Mouse (Mus musculus) cerebellum, postnatal 14 days (tissue): Measurements from ENCODE around the gene Echdc3.

Experiments used
- DNase-seq, 2 experiments: peaks; one replicate each; pipeline ENCODE4 v3.0.0; 2021; ENCODE audit warnings: mixed read lengths in 2 of 2

The Echdc3 gene

DNA sequence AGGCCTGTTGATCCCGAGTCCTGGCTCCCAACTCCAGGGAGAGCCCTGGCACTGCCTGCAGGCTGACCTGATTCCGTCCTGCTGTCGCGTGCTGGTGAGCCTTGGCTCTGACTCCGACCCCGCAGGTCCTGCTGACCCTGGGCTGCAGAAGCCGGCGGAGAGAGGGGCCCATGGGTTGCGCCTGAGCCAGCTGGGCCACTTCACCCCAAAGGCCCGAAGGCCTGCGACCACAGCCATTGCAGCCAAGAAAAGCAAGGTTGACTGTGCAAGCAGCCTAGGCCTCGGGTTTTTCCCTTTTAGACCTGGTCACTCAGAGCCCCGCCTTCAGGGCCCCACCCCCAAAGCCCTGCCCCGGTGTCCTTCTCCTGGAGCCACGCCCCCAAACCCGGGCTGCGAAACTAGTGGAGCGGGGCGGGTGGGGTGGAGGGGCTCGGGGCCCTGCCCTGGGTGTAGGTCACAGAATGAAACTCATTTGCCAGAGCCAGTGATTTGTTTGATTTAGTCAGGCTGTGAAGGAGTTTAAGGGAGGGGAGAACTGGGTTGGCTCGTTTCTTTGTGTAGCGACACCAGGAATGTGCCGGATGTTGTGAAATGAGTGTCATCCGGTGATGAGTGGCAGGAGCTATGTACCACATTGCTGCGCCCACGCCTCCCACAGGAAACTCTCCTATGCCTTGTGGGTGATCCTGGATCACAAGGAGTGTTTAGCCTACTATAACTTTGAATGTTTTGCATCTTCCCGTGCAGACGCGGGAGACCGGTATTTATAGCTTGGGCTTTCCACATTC is at the start of gene Echdc3:
Echdc3 (minus strand) TSS at position 310 of the 788 bp plus-strand sequence.
- peak; percentile 85 to 86 for DNase-seq

DNA sequence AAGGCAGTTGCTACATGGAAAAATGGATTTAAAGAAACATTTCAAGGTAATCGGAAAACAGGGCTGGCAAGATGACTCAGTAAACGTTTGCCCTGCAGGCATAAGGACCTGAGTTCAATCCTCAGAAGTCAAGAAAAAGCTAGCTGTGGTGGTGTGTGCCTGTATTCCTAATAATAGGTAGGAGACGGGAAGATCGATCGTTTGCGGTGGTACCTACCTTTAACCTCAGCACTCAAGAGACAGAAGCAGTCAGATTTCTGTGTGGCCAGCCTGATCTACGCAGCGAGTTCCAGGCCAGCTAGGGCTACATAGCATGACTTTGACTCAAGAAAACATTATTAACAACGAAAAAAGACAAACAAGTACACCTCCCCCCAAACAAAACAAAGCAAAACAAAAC is 48.9 kb upstream of the Echdc3 start:
- DNase-seq = no peak

DNA sequence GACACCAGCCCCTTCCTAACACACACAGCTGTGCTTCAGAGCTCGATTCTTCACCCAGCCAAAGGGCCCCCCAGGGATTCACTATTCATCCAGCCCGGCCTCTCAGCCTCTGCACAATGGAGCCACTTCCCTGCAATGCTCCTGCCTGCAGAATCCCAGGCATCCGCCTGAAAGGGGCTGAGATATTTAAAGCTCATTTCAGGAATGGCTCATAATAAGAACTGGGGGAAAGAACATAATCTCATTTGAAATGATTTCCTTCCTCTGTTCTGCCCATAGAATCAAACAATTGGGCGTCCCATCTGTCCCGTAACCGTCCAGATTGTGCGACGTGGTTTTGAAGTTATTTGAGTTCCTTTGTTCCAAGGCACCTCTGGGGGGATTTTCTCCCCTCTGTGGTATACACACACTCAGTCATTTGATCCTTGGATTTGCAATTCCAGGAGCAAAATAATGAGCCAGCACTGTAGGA is 48.4 kb upstream of the Echdc3 start:
- no peak for DNase-seq

DNA sequence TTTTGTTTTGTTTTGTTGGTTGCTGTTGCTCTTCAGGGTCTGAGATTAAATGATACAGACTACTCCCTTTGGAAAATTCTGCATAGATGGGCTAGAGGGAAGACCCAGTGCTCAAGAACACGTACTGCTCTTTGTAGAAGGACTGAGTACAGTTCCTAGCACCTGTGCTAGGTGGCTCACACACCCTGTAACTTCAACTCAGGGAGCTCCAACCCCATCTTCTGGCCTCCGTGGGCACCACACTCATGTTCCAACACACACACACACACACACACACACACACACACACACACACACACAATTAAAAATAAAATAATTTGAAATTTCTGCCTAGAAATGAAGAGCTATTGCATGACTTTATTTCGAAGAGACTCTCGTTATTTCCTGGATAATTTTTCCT is 47.8 kb upstream of the Echdc3 start:
- no peak for DNase-seq

DNA sequence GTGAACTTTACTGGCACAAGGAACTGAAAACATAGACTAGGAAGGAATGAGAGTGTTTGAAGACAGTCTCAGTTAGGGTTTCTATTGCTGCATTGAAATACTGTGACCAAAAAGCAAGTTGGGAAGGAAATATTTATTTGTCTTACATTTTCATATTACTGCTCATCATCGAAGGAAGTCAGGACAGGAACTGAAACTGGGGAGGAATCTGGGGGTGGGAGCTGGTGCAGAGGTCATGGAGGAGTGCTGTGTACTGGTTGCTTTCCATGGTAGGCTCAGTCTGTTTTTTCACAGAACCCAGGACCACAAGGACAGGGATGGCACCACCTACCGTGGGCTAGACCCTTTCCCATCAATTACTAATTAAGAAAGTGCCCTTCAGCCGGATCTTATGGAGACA is 46.3 kb upstream of the Echdc3 start:
- no peak for DNase-seq

GRCm38 (mm10) chr2:6258026-6258425 is 45.2 kb upstream of the Echdc3 start:
- DNase-seq = no peak

- no peak for DNase-seq
Observed at GRCm38 (mm10) chr2:6257146-6257545, 44.3 kb upstream of the Echdc3 start.

DNA sequence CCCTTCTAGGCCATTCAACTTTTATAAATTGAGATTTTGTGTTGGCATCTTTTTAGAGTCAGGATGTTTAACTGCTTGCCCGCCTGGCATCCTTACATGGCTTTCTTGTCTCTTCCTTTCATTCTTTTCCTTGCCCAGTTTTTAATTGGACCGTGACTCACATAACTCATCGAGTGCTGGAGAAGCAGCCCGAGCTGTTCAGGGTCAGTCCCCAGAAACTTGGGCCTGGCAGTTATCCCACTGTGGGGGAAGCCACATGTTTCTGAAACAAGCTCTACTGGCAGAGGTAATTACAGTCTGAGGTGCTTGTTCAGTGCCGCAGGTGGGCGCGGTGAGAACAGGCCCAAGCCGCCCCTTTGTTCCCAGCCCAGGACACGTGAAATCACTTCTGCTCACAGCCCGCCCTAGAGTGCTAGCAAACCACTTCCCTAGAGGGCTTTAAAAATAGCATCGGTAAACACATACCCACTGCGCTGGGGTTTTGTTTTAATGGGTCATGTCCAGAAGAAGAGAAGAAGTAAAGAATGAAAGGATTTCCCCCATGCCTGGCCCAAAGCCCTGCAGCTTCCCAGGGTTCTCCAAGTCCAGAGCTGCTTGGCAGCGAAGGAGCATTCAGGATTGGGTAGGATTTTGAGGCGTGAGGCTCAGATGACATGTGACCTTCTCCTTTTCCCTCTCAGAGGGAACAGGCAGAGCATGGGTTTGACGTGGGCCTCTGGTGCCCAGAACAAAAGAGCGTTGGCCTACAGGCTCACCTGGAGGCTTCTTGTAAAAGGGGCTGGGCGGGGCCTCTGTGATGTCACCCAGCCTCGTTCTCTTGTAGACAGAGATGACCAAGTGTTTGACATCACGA is 43.4 kb upstream of the Echdc3 start:
- peak; percentile 59 to 66 for DNase-seq

- no peak for DNase-seq
Observed at GRCm38 (mm10) chr2:6255402-6255988, 42.7 kb upstream of the Echdc3 start.

DNA sequence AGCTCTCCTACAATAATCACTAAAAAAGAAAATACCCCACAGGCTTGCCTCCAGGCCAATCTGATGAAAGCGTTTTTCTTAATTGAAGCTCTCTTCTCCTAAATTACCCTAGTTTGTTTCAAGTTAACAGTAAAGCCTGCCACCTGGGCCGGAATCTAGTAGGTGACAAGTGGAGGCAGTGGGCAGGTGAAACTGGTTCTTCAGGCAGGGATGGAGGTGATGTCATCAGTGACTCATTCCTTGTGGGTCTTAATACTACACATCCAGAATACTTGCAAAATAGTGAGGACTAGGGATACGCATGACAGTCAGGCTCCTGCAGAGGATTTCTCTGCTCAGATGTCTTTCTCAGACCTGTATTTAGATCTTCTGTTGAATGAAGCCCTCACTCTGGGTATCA is 39.7 kb upstream of the Echdc3 start:
- no peak for DNase-seq

GRCm38 (mm10) chr2:6251076-6251496 is 38.3 kb upstream of the Echdc3 start:
- DNase-seq = no peak

DNA sequence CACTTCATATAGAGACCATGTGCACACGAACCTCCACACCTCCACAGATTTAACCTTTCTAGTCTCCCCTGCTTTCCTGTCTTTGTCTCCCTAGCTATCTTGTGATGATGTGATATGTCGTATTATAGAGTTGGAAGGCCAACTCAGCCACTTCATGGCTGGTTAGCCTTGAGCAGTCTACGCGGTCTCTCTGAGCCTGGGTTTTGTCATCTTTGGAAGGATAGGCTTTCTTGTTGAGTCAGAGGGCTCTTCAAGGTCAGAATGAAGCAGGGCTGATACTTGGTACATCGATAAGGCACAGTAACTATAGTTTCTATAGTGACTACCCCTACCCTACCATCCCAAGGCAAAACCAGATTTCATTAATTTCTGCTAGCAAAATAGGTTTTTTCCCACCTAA is 28.6 kb upstream of the Echdc3 start:
- no peak for DNase-seq

GRCm38 (mm10) chr2:6240072-6240471 is 27.2 kb upstream of the Echdc3 start:
- no peak for DNase-seq

DNA sequence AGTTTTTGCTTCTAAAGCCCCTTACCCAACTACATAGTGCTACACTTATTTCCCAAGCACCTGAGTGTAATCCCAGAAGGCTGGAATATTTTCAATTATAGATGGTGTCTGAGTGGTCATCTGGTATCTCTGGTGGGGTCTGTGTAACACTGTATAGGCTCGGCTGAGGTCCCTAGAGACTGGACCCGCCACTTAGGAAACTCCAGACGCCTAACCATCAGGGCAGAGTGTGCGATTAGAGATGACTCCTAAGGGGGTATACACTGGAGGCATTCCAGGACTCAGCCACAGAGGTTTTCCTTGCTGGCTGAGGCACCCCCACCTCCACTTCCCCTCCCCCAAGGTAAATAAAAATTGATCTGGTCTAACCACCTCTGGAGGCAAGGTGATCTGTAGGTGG is 26.5 kb upstream of the Echdc3 start:
- no peak for DNase-seq

GRCm38 (mm10) chr2:6238679-6239078 is 25.8 kb upstream of the Echdc3 start:
- no peak for DNase-seq

- no peak for DNase-seq
Observed at GRCm38 (mm10) chr2:6238244-6238643, 25.4 kb upstream of the Echdc3 start.

DNA sequence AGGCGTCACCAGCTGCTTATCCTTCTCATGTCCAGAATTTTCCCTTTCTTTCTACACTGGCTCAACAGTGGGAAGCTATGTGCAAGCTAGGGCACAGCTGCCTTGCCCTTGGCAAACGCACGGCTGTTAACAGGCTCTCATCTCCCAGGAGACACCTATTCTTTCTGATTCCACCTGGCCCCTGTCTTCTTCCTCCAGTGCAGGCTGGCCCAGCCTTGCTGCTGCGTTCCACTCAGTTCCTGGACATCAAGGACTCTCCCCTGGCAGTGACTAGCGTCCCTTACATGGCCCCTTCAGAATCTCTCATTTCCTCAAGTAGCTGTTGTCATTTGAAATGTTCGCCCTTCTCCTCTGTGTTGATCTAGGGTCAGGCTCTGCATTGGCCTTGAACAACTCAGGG is 20.5 kb upstream of the Echdc3 start:
- no peak for DNase-seq

DNA sequence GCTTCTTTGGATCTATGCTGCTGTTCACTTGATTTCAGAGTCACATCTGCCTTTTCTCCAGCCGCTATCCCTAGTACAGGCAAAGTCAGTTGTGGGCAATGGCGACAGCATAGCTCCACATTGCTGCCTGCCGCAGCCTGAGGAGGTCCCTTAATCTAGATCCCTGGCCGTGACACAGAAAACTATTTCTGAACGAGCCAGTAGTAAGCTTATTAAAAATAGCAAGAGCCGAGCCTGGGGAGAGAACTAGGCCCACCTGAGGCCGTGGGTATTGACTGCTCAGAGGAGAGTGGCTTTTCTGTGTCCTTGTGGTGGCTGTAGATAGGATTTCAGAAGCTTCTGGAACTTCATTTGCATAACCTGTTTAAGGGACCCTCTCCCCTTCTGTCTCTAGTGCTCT is 19.9 kb upstream of the Echdc3 start:
- no peak for DNase-seq

- DNase-seq = no peak
Observed at GRCm38 (mm10) chr2:6230865-6231264, 18.0 kb upstream of the Echdc3 start.

DNA sequence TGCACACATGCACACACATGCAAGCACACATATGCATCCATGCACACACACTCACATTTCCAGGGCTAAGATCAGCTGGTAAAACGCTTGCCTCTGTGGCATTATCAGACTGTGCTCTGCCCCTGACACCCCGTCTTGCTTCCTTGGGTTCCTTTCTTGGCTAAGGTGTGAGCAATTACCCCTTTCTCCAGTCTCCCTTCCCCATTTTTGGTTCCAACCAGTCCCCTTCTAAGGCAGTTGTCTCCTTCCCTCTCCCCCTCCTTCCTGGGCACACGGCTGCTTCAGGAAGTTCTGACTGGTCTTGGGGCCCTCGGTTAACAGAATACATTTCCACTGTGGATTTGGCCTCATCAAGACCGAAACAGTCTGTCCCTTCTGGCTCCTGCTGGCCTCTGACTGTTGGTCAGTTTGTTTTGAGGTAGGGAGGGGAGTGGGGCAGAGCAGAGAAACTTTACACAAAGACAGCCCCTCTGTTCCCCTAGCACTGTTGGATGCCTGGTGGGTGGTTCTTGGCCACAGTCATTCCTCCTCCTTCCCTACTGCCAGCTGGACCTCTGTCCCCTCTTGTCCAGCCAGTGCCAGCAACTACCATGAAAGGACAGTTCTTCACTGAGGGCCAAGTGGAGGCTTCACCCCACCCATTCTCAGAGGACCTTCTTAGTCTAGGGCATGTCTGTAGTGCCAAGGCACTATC is 16.9 kb upstream of the Echdc3 start:
- DNase-seq = peak; percentile 45 to 54

DNA sequence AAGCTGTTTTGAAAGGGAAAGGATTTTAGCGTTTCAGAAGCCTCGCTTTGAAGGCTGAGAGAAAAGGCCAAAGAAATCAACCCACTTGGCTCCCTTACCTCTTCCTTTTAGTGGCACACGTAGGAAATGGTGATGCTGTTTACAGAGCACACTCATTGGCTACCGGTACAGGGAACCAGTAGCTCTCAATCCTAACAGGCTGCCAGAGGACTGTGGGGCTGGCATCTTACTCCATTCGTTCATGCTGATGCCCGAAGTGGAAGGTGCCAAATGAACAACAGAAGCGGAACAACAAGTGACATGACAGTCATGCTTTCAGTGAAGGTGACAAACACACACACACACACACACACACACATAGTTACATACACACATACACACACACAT is 14.2 kb upstream of the Echdc3 start:
- DNase-seq = peak; percentile 75 to 77

DNA sequence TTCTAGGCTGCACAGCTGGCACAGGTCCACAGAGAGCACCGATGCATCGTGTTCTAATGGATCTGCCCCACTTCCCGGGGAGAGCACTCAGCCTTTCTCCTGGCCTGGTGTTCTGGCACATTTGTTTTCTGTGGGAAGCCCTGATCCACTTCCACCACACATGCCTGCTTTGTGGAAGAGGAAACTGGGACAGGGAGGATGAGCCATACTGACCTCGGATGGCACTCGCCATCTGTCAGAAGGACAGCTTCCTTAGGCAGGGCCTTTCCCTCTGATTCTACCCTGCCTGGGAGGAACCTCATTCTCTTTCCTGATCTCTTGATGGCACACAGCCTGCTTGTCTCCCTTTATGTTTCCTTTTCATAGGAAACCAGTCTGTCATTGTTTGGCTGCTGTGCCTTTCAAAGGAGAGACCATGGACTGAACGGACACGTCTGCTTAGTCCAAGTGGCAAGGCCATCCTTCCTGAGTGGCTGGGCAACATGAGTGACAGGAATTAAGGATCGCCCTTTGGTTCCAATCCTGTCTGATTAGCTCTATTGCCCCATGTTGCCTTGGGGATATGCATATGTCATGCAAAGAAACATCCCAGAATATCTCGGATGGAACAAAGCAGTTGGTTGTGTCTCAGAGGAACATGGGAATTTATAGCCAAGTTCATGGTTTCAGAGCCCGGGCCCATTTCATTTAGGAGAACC is 13.7 kb upstream of the Echdc3 start:
- peak; percentile 74 to 80 for DNase-seq
